Mouse (Mus musculus) frontal cortex, adult (tissue): ENCODE data around the gene Whrn.

Experiments
- ATAC-seq: cut with Nextera tagmentation; 2 replicates; pipeline ENCODE4 v1.9.2; 2017; ENCODE audit warnings: mild to moderate bottlenecking, moderate library complexity, mixed read lengths; ENCODE audit not compliant: low TSS enrichment

Whrn gene

GRCm38 (mm10) chr4:63384262-63384661 lies 111.5 kb downstream of the Whrn start:
- ATAC-seq = no peak

GRCm38 (mm10) chr4:63383474-63383873 lies 112.3 kb downstream of the Whrn start:
- peak; percentile 27; the same call in 1 of the 2 replicates for ATAC-seq

- ATAC-seq = no peak
Observed at GRCm38 (mm10) chr4:63382676-63383369, 113.0 kb downstream of the Whrn start.

GRCm38 (mm10) chr4:63377483-63377882 lies 118.3 kb downstream of the Whrn start:
- peak; percentile 41; the same call in 1 of the 2 replicates for ATAC-seq

GRCm38 (mm10) chr4:63375367-63375766 lies 120.4 kb downstream of the Whrn start:
- ATAC-seq = no peak

- ATAC-seq = no peak
Observed at GRCm38 (mm10) chr4:63374331-63374730, 121.5 kb downstream of the Whrn start.

- ATAC-seq = no peak
Observed at GRCm38 (mm10) chr4:63373404-63373803, 122.4 kb downstream of the Whrn start.

GRCm38 (mm10) chr4:63371890-63372289 lies 123.9 kb downstream of the Whrn start:
- ATAC-seq = peak; percentile 66

- no peak for ATAC-seq
Observed at GRCm38 (mm10) chr4:63370897-63371296, 124.9 kb downstream of the Whrn start.

GRCm38 (mm10) chr4:63368577-63368976 lies 127.2 kb downstream of the Whrn start:
- ATAC-seq = peak; percentile 92
